Mouse (Mus musculus) MEL (cell line): Measurements from ENCODE around the gene Gm20388. TPM values are rescaled to one million over a fixed set of nuclear protein-coding genes. Genes with fewer than 3 reads are reported as not detected.
A peak's percentile ranks its signal among the peaks of the same experiment; 100 is the strongest.

Experiments used
- DNase-seq: peaks from one replicate; pipeline ENCODE4 v3.0.0; 2011; ENCODE audit warnings: low read depth, low spot score
- H3K27ac ChIP-seq: 2 replicates; pipeline ENCODE4 v1.5.1; 2012; ENCODE audit warnings: low read depth, mild to moderate bottlenecking, control low read depth, low read length, moderate library complexity; ENCODE audit not compliant: control insufficient read depth
- H3K27me3 ChIP-seq, 2 experiments: fragments of 150-350 bp in 1 of 2; sonication (generic) in 1 of 2; 2 replicates each; pipeline ENCODE4 v1.6.1; 2012; ENCODE audit warnings: low read length in 2 of 2, mild to moderate bottlenecking in 2 of 2, improper control_type of control experiment in 1 of 2, moderate library complexity in 1 of 2; ENCODE audit not compliant: insufficient read depth in 2 of 2, control insufficient read depth in 1 of 2
- H3K36me3 ChIP-seq, 2 experiments: 2 replicates each; pipeline ENCODE4 v1.6.1; 2012 to 2014; ENCODE audit warnings: low read length in 2 of 2, improper control_type of control experiment in 1 of 2, inconsistent platforms in 1 of 2, mild to moderate bottlenecking in 1 of 2; ENCODE audit not compliant: insufficient read depth in 2 of 2, control insufficient read depth in 1 of 2
- H3K4me1 ChIP-seq, 2 experiments: fragments of 150-350 bp in 1 of 2; sonication (generic) in 1 of 2; 2 replicates each; pipeline ENCODE4 v1.6.1; 2012; ENCODE audit warnings: low read length in 2 of 2, improper control_type of control experiment in 1 of 2, mild to moderate bottlenecking in 1 of 2; ENCODE audit not compliant: insufficient read depth in 2 of 2, control insufficient read depth in 1 of 2
- H3K4me3 ChIP-seq, 2 experiments: fragments of 150-350 bp in 1 of 2; sonication (generic) in 1 of 2; 2 replicates each; pipeline ENCODE4 v1.5.1; 2012; ENCODE audit warnings: low read depth in 2 of 2, low read length in 2 of 2, mild to moderate bottlenecking in 2 of 2, moderate library complexity in 2 of 2, control low read depth in 1 of 2, improper control_type of control experiment in 1 of 2; ENCODE audit not compliant: control insufficient read depth in 1 of 2, insufficient read depth in 1 of 2
- H3K79me2 ChIP-seq: 2 replicates; pipeline ENCODE4 v1.6.1; 2012; ENCODE audit warnings: mild to moderate bottlenecking, low read length, moderate library complexity; ENCODE audit not compliant: control insufficient read depth, poor library complexity, insufficient read depth
- H3K9ac ChIP-seq: 2 replicates; pipeline ENCODE4 v1.6.1; 2012; ENCODE audit warnings: low read depth, mild to moderate bottlenecking, control low read depth, low read length, moderate library complexity; ENCODE audit not compliant: control insufficient read depth, poor library complexity, severe bottlenecking
- H3K9me3 ChIP-seq: fragments of 150-350 bp; sonication (generic); replicated peaks from 2 replicates; pipeline ENCODE4 v1.6.1; 2012; ENCODE audit warnings: mild to moderate bottlenecking, low read length, improper control_type of control experiment, moderate library complexity; ENCODE audit not compliant: insufficient read depth
- CHD1 ChIP-seq: IDR thresholded peaks from 2 replicates; pipeline ENCODE4 v1.6.1; 2012; ENCODE audit warnings: low read depth, mild to moderate bottlenecking, inconsistent platforms, low read length, improper control_type of control experiment
- CHD2 ChIP-seq: IDR thresholded peaks from 2 replicates; pipeline ENCODE4 v1.6.1; 2011; ENCODE audit warnings: low read length, improper control_type of control experiment
- CTCF ChIP-seq, 3 experiments: IDR thresholded peaks in 2 of 3; conservative IDR thresholded peaks in 1 of 3; 2 replicates each; pipeline ENCODE4 v1.5.1; 2011 to 2012; ENCODE audit warnings: low read length in 3 of 3, low read depth in 2 of 3, mild to moderate bottlenecking in 2 of 3, improper control_type of control experiment in 1 of 3, inconsistent platforms in 1 of 3, mixed read lengths in 1 of 3, moderate library complexity in 1 of 3; ENCODE audit not compliant: control insufficient read depth in 1 of 3, insufficient read depth in 1 of 3, poor library complexity in 1 of 3, severe bottlenecking in 1 of 3
- E2F4 ChIP-seq: IDR thresholded peaks from 2 replicates; pipeline ENCODE4 v1.6.1; 2011; ENCODE audit warnings: low read depth, low read length, improper control_type of control experiment, borderline replicate concordance
- EP300 ChIP-seq, 2 experiments: IDR thresholded peaks; 2 replicates each; pipeline ENCODE4 v1.6.1; 2011; ENCODE audit warnings: improper control_type of control experiment in 2 of 2, low read length in 2 of 2, low read depth in 1 of 2, mild to moderate bottlenecking in 1 of 2
- ETS1 ChIP-seq: IDR thresholded peaks from 2 replicates; pipeline ENCODE4 v1.6.1; 2012; ENCODE audit warnings: low read depth, mild to moderate bottlenecking, inconsistent platforms, low read length, improper control_type of control experiment, moderate library complexity
- GABPA ChIP-seq: IDR thresholded peaks from 2 replicates; pipeline ENCODE4 v1.6.1; 2012; ENCODE audit warnings: low read depth, mild to moderate bottlenecking, inconsistent platforms, low read length, improper control_type of control experiment, moderate library complexity
- GATA1 ChIP-seq: IDR thresholded peaks from 2 replicates; pipeline ENCODE4 v1.6.1; 2011; ENCODE audit warnings: low read depth, low read length, improper control_type of control experiment
- HCFC1 ChIP-seq: IDR thresholded peaks from 2 replicates; pipeline ENCODE4 v1.6.1; 2012; ENCODE audit warnings: low read depth, mild to moderate bottlenecking, inconsistent platforms, low read length, improper control_type of control experiment, moderate library complexity
- JUND ChIP-seq: IDR thresholded peaks from 2 replicates; pipeline ENCODE4 v1.6.1; 2011; ENCODE audit warnings: low read depth, mild to moderate bottlenecking, improper control_type of control experiment, low read length
- KAT2A ChIP-seq: conservative IDR thresholded peaks from 2 replicates; pipeline ENCODE4 v1.6.1; 2012; ENCODE audit warnings: low read depth, low read length, improper control_type of control experiment, inconsistent platforms
- MAX ChIP-seq: IDR thresholded peaks from 2 replicates; pipeline ENCODE4 v1.6.1; 2011; ENCODE audit warnings: low read length, improper control_type of control experiment
- MAZ ChIP-seq: IDR thresholded peaks from 2 replicates; pipeline ENCODE4 v1.6.1; 2012; ENCODE audit warnings: low read depth, mild to moderate bottlenecking, inconsistent platforms, low read length, improper control_type of control experiment
- MEF2A ChIP-seq: IDR thresholded peaks from 2 replicates; pipeline ENCODE4 v1.6.1; 2014; ENCODE audit warnings: low read depth, mild to moderate bottlenecking, inconsistent platforms, low read length, improper control_type of control experiment; ENCODE audit not compliant: poor library complexity, insufficient replicate concordance, severe bottlenecking; ENCODE audit errors: extremely low read depth
- MXI1 ChIP-seq: IDR thresholded peaks from 2 replicates; pipeline ENCODE4 v1.6.1; 2011; ENCODE audit warnings: mild to moderate bottlenecking, low read depth, low read length, improper control_type of control experiment
- MYB ChIP-seq: IDR thresholded peaks from 2 replicates; pipeline ENCODE4 v1.6.1; 2011; ENCODE audit warnings: mild to moderate bottlenecking, low read depth, low read length, improper control_type of control experiment
- MYC ChIP-seq: IDR thresholded peaks from 2 replicates; pipeline ENCODE4 v1.6.1; 2011; ENCODE audit warnings: low read depth, mild to moderate bottlenecking, low read length, improper control_type of control experiment, moderate library complexity
- NELFE ChIP-seq: IDR thresholded peaks from 2 replicates; pipeline ENCODE4 v1.6.1; 2011; ENCODE audit warnings: low read depth, low read length, improper control_type of control experiment
- NRF1 ChIP-seq: IDR thresholded peaks from 2 replicates; pipeline ENCODE4 v1.6.1; 2014; ENCODE audit warnings: low read depth, mild to moderate bottlenecking, inconsistent platforms, low read length, improper control_type of control experiment, moderate library complexity; ENCODE audit not compliant: poor library complexity, insufficient read depth, severe bottlenecking
- POLR2A ChIP-seq, 2 experiments: IDR thresholded peaks; 2 replicates each; pipeline ENCODE4 v1.6.1; 2011 to 2012; ENCODE audit warnings: low read length in 2 of 2, mild to moderate bottlenecking in 2 of 2, control low read depth in 1 of 2, improper control_type of control experiment in 1 of 2, low read depth in 1 of 2, moderate library complexity in 1 of 2; ENCODE audit not compliant: control insufficient read depth in 1 of 2, insufficient read depth in 1 of 2, poor library complexity in 1 of 2
- POLR2AphosphoS2 ChIP-seq: IDR thresholded peaks from 2 replicates; pipeline ENCODE4 v1.6.1; 2011; ENCODE audit warnings: low read length, improper control_type of control experiment
- POLR2AphosphoS5 ChIP-seq: IDR thresholded peaks from 2 replicates; pipeline ENCODE4 v1.6.1; 2012; ENCODE audit warnings: low read depth, borderline replicate concordance, mild to moderate bottlenecking, inconsistent platforms, low read length, moderate library complexity, mixed read lengths
- RAD21 ChIP-seq: IDR thresholded peaks from 2 replicates; pipeline ENCODE4 v1.6.1; 2011; ENCODE audit warnings: mild to moderate bottlenecking, low read depth, low read length, improper control_type of control experiment
- RCOR1 ChIP-seq: IDR thresholded peaks from 2 replicates; pipeline ENCODE4 v1.6.1; 2012; ENCODE audit warnings: low read depth, mild to moderate bottlenecking, inconsistent platforms, low read length, improper control_type of control experiment
- SIN3A ChIP-seq: IDR thresholded peaks from 2 replicates; pipeline ENCODE4 v1.6.1; 2012; ENCODE audit warnings: low read length, improper control_type of control experiment, inconsistent platforms
- SMC3 ChIP-seq: IDR thresholded peaks from 2 replicates; pipeline ENCODE4 v1.6.1; 2011; ENCODE audit warnings: low read depth, low read length, improper control_type of control experiment
- TAL1 ChIP-seq: IDR thresholded peaks from 2 replicates; pipeline ENCODE4 v1.6.1; 2012; ENCODE audit warnings: mild to moderate bottlenecking, inconsistent platforms, low read length, moderate library complexity, mixed read lengths
- TBP ChIP-seq: IDR thresholded peaks from 2 replicates; pipeline ENCODE4 v1.8.0; 2011; ENCODE audit warnings: low read depth, low read length, improper control_type of control experiment
- TCF12 ChIP-seq: IDR thresholded peaks from 2 replicates; pipeline ENCODE4 v1.6.1; 2014; ENCODE audit warnings: low read depth, mild to moderate bottlenecking, inconsistent platforms, low read length, improper control_type of control experiment, moderate library complexity
- UBTF ChIP-seq: IDR thresholded peaks from 2 replicates; pipeline ENCODE4 v1.6.1; 2012; ENCODE audit warnings: low read depth, mild to moderate bottlenecking, inconsistent platforms, low read length, improper control_type of control experiment, moderate library complexity, borderline replicate concordance; ENCODE audit not compliant: insufficient read depth
- USF1 ChIP-seq: IDR thresholded peaks from 2 replicates; pipeline ENCODE4 v1.6.1; 2014; ENCODE audit warnings: low read depth, mild to moderate bottlenecking, inconsistent platforms, low read length, improper control_type of control experiment, moderate library complexity
- USF2 ChIP-seq, 2 experiments: IDR thresholded peaks; 2 replicates each; pipeline ENCODE4 v1.6.1; 2011 to 2012; ENCODE audit warnings: improper control_type of control experiment in 2 of 2, low read length in 2 of 2, borderline replicate concordance in 1 of 2, inconsistent platforms in 1 of 2, low read depth in 1 of 2, mild to moderate bottlenecking in 1 of 2; ENCODE audit not compliant: insufficient read depth in 1 of 2
- ZKSCAN1 ChIP-seq: IDR thresholded peaks from 2 replicates; pipeline ENCODE4 v1.6.1; 2012; ENCODE audit warnings: low read depth, mild to moderate bottlenecking, inconsistent platforms, low read length, improper control_type of control experiment, moderate library complexity
- ZMIZ1 ChIP-seq: IDR thresholded peaks from 2 replicates; pipeline ENCODE4 v1.6.1; 2012; ENCODE audit warnings: low read depth, mild to moderate bottlenecking, inconsistent platforms, low read length, improper control_type of control experiment, moderate library complexity
- ZNF384 ChIP-seq: IDR thresholded peaks from 2 replicates; pipeline ENCODE4 v1.6.1; 2012; ENCODE audit warnings: low read depth, mild to moderate bottlenecking, inconsistent platforms, low read length, improper control_type of control experiment
- polyA plus RNA-seq, 2 experiments: library from polyadenylated mRNA; stranded (reverse) in 1 of 2; unstranded in 1 of 2; fragments of >175 nt in 1 of 2; fragments of >200 nt in 1 of 2; gene quantifications; 2 replicates each; pipeline versions ENCODE4 v1.2.1 to v1.2.4; 2012; ENCODE audit warnings: low replicate concordance in 2 of 2, low read depth in 1 of 2; ENCODE audit not compliant: insufficient read length in 2 of 2, insufficient read depth in 1 of 2, missing spikeins in 1 of 2
- total RNA-seq: library from RNA; depleted of rRNA; stranded (reverse); fragments of 300-350 nt; gene quantifications from 2 replicates; pipeline ENCODE4 v1.2.3, GENCODE M21; 2012

Gene Gm20388
- total and polyA plus RNA-seq, 3 experiments: 11.1 to 17.8 TPM; not detected in 1

GRCm38 (mm10) chr8:122709340-122710111, 2798.9 kb downstream of the Gm20388 start:
- DNase-seq: no peak
- TF ChIP-seq JUND (no peak), ETS1 (peak; percentile 30; the same call in 1 of the 2 replicates), KAT2A (no peak), SMC3 (0 out of 2 replicates have a peak, but pooled peaks have one; percentile 8), ZKSCAN1 (no peak), CHD2 (no peak), POLR2A (IDR thresholded peaks at IDR 0.05; ENCODE audit: control insufficient read depth in 1 of 2, insufficient read depth in 1 of 2, low read depth in 1 of 2, low read length in 2 of 2, poor library complexity in 1 of 2) (no peak), MAZ (peak; percentile 12; the same call in 1 of the 2 replicates), TBP (no peak), SIN3A (no peak), POLR2AphosphoS5 (no peak), MAX (no peak), GABPA (no peak), ZMIZ1 (no peak), POLR2AphosphoS2 (no peak), NRF1 (peak; percentile 44; the same call in 1 of the 2 replicates), GATA1 (no peak), USF1 (no peak), USF2 (IDR thresholded peaks at IDR 0.05; ENCODE audit: borderline replicate concordance in 1 of 2, insufficient read depth in 1 of 2, low read depth in 1 of 2, low read length in 2 of 2) (no peak), ZNF384 (no peak), CTCF (IDR thresholded peaks at IDR 0.05 in 2 of 3, conservative IDR thresholded peaks at IDR 0.05 in 1 of 3; ENCODE audit: control insufficient read depth in 1 of 3, insufficient read depth in 1 of 3, low read depth in 2 of 3, low read length in 3 of 3, poor library complexity in 1 of 3, severe bottlenecking in 1 of 3) (peak in 2 of 3 experiments; percentile 18 to 38; a peak in 3 of 6 replicates), TAL1 (no peak), MYB (no peak), TCF12 (no peak), NELFE (no peak), EP300 (IDR thresholded peaks at IDR 0.05; ENCODE audit: low read depth in 1 of 2, low read length in 2 of 2) (no peak), MYC (no peak), HCFC1 (no peak), RAD21 (no peak; the same call in 1 of the 2 replicates), MEF2A (no peak), CHD1 (no peak), E2F4 (no peak), RCOR1 (no peak), MXI1 (no peak), UBTF (no peak)
- TF ChIP-seq, all 39 proteins: peak for 5
- Histone ChIP-seq H3K9me3 (no peaks in the 10 kb centered on the region), H3K4me3 (no peak overlapping the region), H3K27me3 (no peaks in the 10 kb centered on the region), H3K79me2 (no peaks in the 10 kb centered on the region; the same call in 1 of the 2 replicates), H3K36me3 (peaks cover 0 to 35% of the 10 kb centered on the region in 2 experiments; a peak in 2 of 4 replicates), H3K4me1 (peaks cover 14 to 53% of the 10 kb centered on the region in 2 experiments), H3K9ac (no peak overlapping the region), H3K27ac (no peak overlapping the region)
